Mouse (Mus musculus) MEL (cell line): Measurements from ENCODE around the gene Bod1.

Experiments
- CHD1 ChIP-seq: IDR thresholded peaks from 2 replicates; pipeline ENCODE4 v1.6.1; 2012; ENCODE audit warnings: low read depth, mild to moderate bottlenecking, inconsistent platforms, low read length, improper control_type of control experiment
- CTCF ChIP-seq, 3 experiments: IDR thresholded peaks in 2 of 3; conservative IDR thresholded peaks in 1 of 3; 2 replicates each; pipeline ENCODE4 v1.5.1; 2011 to 2012; ENCODE audit warnings: low read length in 3 of 3, low read depth in 2 of 3, mild to moderate bottlenecking in 2 of 3, improper control_type of control experiment in 1 of 3, inconsistent platforms in 1 of 3, mixed read lengths in 1 of 3, moderate library complexity in 1 of 3; ENCODE audit not compliant: control insufficient read depth in 1 of 3, insufficient read depth in 1 of 3, poor library complexity in 1 of 3, severe bottlenecking in 1 of 3
- GATA1 ChIP-seq: IDR thresholded peaks from 2 replicates; pipeline ENCODE4 v1.6.1; 2011; ENCODE audit warnings: low read depth, low read length, improper control_type of control experiment
- POLR2A ChIP-seq, 2 experiments: IDR thresholded peaks; 2 replicates each; pipeline ENCODE4 v1.6.1; 2011 to 2012; ENCODE audit warnings: low read length in 2 of 2, mild to moderate bottlenecking in 2 of 2, control low read depth in 1 of 2, improper control_type of control experiment in 1 of 2, low read depth in 1 of 2, moderate library complexity in 1 of 2; ENCODE audit not compliant: control insufficient read depth in 1 of 2, insufficient read depth in 1 of 2, poor library complexity in 1 of 2
- RAD21 ChIP-seq: IDR thresholded peaks from 2 replicates; pipeline ENCODE4 v1.6.1; 2011; ENCODE audit warnings: mild to moderate bottlenecking, low read depth, low read length, improper control_type of control experiment
- USF1 ChIP-seq: IDR thresholded peaks from 2 replicates; pipeline ENCODE4 v1.6.1; 2014; ENCODE audit warnings: low read depth, mild to moderate bottlenecking, inconsistent platforms, low read length, improper control_type of control experiment, moderate library complexity
- ZNF384 ChIP-seq: IDR thresholded peaks from 2 replicates; pipeline ENCODE4 v1.6.1; 2012; ENCODE audit warnings: low read depth, mild to moderate bottlenecking, inconsistent platforms, low read length, improper control_type of control experiment

GRCm38 (mm10) chr11:31617236-31617635, 54.4 kb downstream of the Bod1 start:
- TF ChIP-seq CTCF (IDR thresholded peaks at IDR 0.05 in 2 of 3, conservative IDR thresholded peaks at IDR 0.05 in 1 of 3; ENCODE audit: control insufficient read depth in 1 of 3, insufficient read depth in 1 of 3, low read depth in 2 of 3, low read length in 3 of 3, poor library complexity in 1 of 3, severe bottlenecking in 1 of 3), result no peak
- no peak for TF ChIP-seq CHD1
- TF ChIP-seq ZNF384, result no peak
- TF ChIP-seq USF1, result peak; percentile 80
- no peak for TF ChIP-seq GATA1
- no peak for TF ChIP-seq POLR2A (IDR thresholded peaks at IDR 0.05; ENCODE audit: control insufficient read depth in 1 of 2, insufficient read depth in 1 of 2, low read depth in 1 of 2, low read length in 2 of 2, poor library complexity in 1 of 2)
- TF ChIP-seq RAD21, result no peak
